Mouse (Mus musculus): ENCODE measurements around the gene Gm26620. TPM values are rescaled to one million over a fixed set of nuclear protein-coding genes. Genes with fewer than 3 reads are reported as not detected.

The Gm26620 gene
- total RNA-seq, 2 experiments from 2014 or later = 0.76 to 0.79 TPM

- TF ChIP-seq CTCF (conservative IDR thresholded peaks at IDR 0.05) = no peak
- Histone ChIP-seq H3K27ac (no peak overlapping the region), H3K4me3 (no peak overlapping the region)
- DNase-seq (ENCODE audit: low spot score in 2 of 2) = no peak
These were observed 18.6 kb downstream of the Gm26620 start for GRCm38 (mm10) chr1:170903485-170903884.

- no peak overlapping the region for H3K27ac ChIP-seq
- no peak for DNase-seq (ENCODE audit: low spot score in 2 of 2)
- no peak for TF ChIP-seq CTCF (conservative IDR thresholded peaks at IDR 0.05)
- H3K4me3 ChIP-seq = peak overlapping the region; percentile 59
These were observed 22.2 kb downstream of the Gm26620 start for GRCm38 (mm10) chr1:170907111-170907455.

GRCm38 (mm10) chr1:170907456-170908191 is 22.8 kb downstream of the Gm26620 start:
- DNase-seq (ENCODE audit: low spot score in 2 of 2) = peak in 1 of 2 experiments; percentile 18
- peak overlapping the region; percentile 59 for H3K4me3 ChIP-seq
- no peak overlapping the region for H3K27ac ChIP-seq
- 0 out of 2 replicates have a peak, but pooled peaks have one; percentile 24 for TF ChIP-seq CTCF (conservative IDR thresholded peaks at IDR 0.05)

- no peak for DNase-seq (ENCODE audit: low spot score in 2 of 2)
- Histone ChIP-seq H3K4me3 (peak overlapping the region; percentile 59), H3K27ac (no peak overlapping the region)
- TF ChIP-seq CTCF (conservative IDR thresholded peaks at IDR 0.05) = no peak
These were observed 23.5 kb downstream of the Gm26620 start for GRCm38 (mm10) chr1:170908341-170908740.

- TF ChIP-seq CTCF (conservative IDR thresholded peaks at IDR 0.05) = no peak
- no peak overlapping the region for H3K27ac ChIP-seq
- H3K4me3 ChIP-seq = no peak overlapping the region
- DNase-seq (ENCODE audit: low spot score in 2 of 2) = no peak
These were observed 27.2 kb downstream of the Gm26620 start for GRCm38 (mm10) chr1:170911907-170912660.

GRCm38 (mm10) chr1:170912891-170913615 is 28.2 kb downstream of the Gm26620 start, which contains the start of gene Fcrlb:
Gene Fcrlb, minus strand, starts transcription at chr1:170912941.
- TF ChIP-seq CTCF (conservative IDR thresholded peaks at IDR 0.05) = no peak
- no peak within 1 kb of the TSS for H3K4me3 ChIP-seq
- DNase-seq (ENCODE audit: low spot score in 2 of 2) = no peak

GRCm38 (mm10) chr1:170915657-170916056 is 30.8 kb downstream of the Gm26620 start:
- H3K4me3 ChIP-seq = no peak overlapping the region
- no peak for DNase-seq (ENCODE audit: low spot score in 2 of 2)
- H3K27ac ChIP-seq = no peak overlapping the region
- TF ChIP-seq CTCF (conservative IDR thresholded peaks at IDR 0.05) = no peak

More at GRCm38 (mm10) chr1:170912891-170913615, 28.2 kb downstream of the Gm26620 start, which contains the start of gene Fcrlb:
- no peak within 1 kb of the TSS for H3K27ac ChIP-seq

GRCm38 (mm10) chr1:170919308-170919707 is 34.4 kb downstream of the Gm26620 start:
- Histone ChIP-seq H3K27ac (no peak overlapping the region), H3K4me3 (no peak overlapping the region)
- no peak for TF ChIP-seq CTCF (conservative IDR thresholded peaks at IDR 0.05)
- no peak for DNase-seq (ENCODE audit: low spot score in 2 of 2)

- Histone ChIP-seq H3K27ac (no peak overlapping the region), H3K4me3 (no peak overlapping the region)
- DNase-seq (ENCODE audit: low spot score in 2 of 2) = peak in 1 of 2 experiments; percentile 10
- TF ChIP-seq CTCF (conservative IDR thresholded peaks at IDR 0.05) = no peak
These were observed 39.6 kb downstream of the Gm26620 start for GRCm38 (mm10) chr1:170924485-170924884.

- TF ChIP-seq CTCF (conservative IDR thresholded peaks at IDR 0.05) = no peak
- Histone ChIP-seq H3K4me3 (no peak overlapping the region), H3K27ac (no peak overlapping the region)
- DNase-seq (ENCODE audit: low spot score in 2 of 2) = no peak
These were observed 42.1 kb downstream of the Gm26620 start for GRCm38 (mm10) chr1:170926941-170927340.

GRCm38 (mm10) chr1:170927378-170927777 is 42.5 kb downstream of the Gm26620 start, which contains the start of gene Fcrla:
Gene Fcrla, minus strand, starts transcription at chr1:170927583.
- no peak within 1 kb of the TSS for H3K27ac ChIP-seq
- no peak within 1 kb of the TSS for H3K4me3 ChIP-seq
- no peak for TF ChIP-seq CTCF (conservative IDR thresholded peaks at IDR 0.05)
- DNase-seq (ENCODE audit: low spot score in 2 of 2) = no peak

- no peak for TF ChIP-seq CTCF (conservative IDR thresholded peaks at IDR 0.05)
- no peak for DNase-seq (ENCODE audit: low spot score in 2 of 2)
- no peak overlapping the region for H3K4me3 ChIP-seq
- no peak overlapping the region for H3K27ac ChIP-seq
These were observed 43.6 kb downstream of the Gm26620 start for GRCm38 (mm10) chr1:170928467-170928866.

- TF ChIP-seq CTCF (conservative IDR thresholded peaks at IDR 0.05) = no peak
- DNase-seq (ENCODE audit: low spot score in 2 of 2) = no peak
- no peak overlapping the region for H3K27ac ChIP-seq
- H3K4me3 ChIP-seq = no peak overlapping the region
These were observed 44.4 kb downstream of the Gm26620 start for GRCm38 (mm10) chr1:170929245-170929644.

Measured in layer of hippocampus, adult 2 months (tissue).